Mouse (Mus musculus) yolk sac, embryonic 10.5 days (tissue): ENCODE results near the gene Gm266.
A peak's percentile ranks its signal among the peaks of the same experiment; 100 is the strongest.

Source experiments
- DNase-seq: peaks from one replicate; pipeline ENCODE4 v3.0.0-alpha.2; 2017; ENCODE audit warnings: low spot score

Gene Gm266

GRCm38 (mm10) chr12:111503063-111503567 is 17.5 kb upstream of the Gm266 start:
- DNase-seq, result no peak

GRCm38 (mm10) chr12:111500725-111501124 is 15.1 kb upstream of the Gm266 start:
- no peak for DNase-seq

GRCm38 (mm10) chr12:111499617-111500016 is 14.0 kb upstream of the Gm266 start:
- DNase-seq, result no peak

GRCm38 (mm10) chr12:111497076-111497475 is 11.5 kb upstream of the Gm266 start:
- DNase-seq, result no peak

GRCm38 (mm10) chr12:111494931-111495330 is 9.3 kb upstream of the Gm266 start:
- no peak for DNase-seq

GRCm38 (mm10) chr12:111489261-111489865 is 3.7 kb upstream of the Gm266 start:
- DNase-seq, result no peak

- peak; percentile 22 for DNase-seq
Measured at GRCm38 (mm10) chr12:111486455-111486854, 832 bp upstream of the Gm266 start.

- no peak for DNase-seq
Measured at GRCm38 (mm10) chr12:111485046-111485651, 474 bp downstream of the Gm266 start.

- DNase-seq, result no peak
Measured at GRCm38 (mm10) chr12:111479917-111480316, 5.7 kb downstream of the Gm266 start.

GRCm38 (mm10) chr12:111478924-111479323 is 6.7 kb downstream of the Gm266 start:
- no peak for DNase-seq

- no peak for DNase-seq
Measured at GRCm38 (mm10) chr12:111474893-111475643, 10.6 kb downstream of the Gm266 start.

- DNase-seq, result no peak
Measured at GRCm38 (mm10) chr12:111474384-111474783, 11.2 kb downstream of the Gm266 start.

GRCm38 (mm10) chr12:111472886-111473285 is 12.7 kb downstream of the Gm266 start:
- DNase-seq, result no peak

- no peak for DNase-seq
Measured at GRCm38 (mm10) chr12:111471721-111472120, 13.9 kb downstream of the Gm266 start.

GRCm38 (mm10) chr12:111471119-111471518 is 14.5 kb downstream of the Gm266 start:
- DNase-seq, result no peak

- DNase-seq, result peak; percentile 47
Measured at GRCm38 (mm10) chr12:111469507-111469906, 16.1 kb downstream of the Gm266 start.

GRCm38 (mm10) chr12:111468206-111468605 is 17.4 kb downstream of the Gm266 start:
- no peak for DNase-seq

GRCm38 (mm10) chr12:111466369-111466768 is 19.3 kb downstream of the Gm266 start:
- DNase-seq, result no peak

- DNase-seq, result no peak
Measured at GRCm38 (mm10) chr12:111463570-111463969, 22.1 kb downstream of the Gm266 start.

- no peak for DNase-seq
Measured at GRCm38 (mm10) chr12:111457742-111458141, 27.9 kb downstream of the Gm266 start.

GRCm38 (mm10) chr12:111455860-111456259 is 29.8 kb downstream of the Gm266 start:
- no peak for DNase-seq

GRCm38 (mm10) chr12:111455311-111455846 is 30.2 kb downstream of the Gm266 start:
- DNase-seq, result no peak
